Mouse (Mus musculus) right cerebral cortex, postnatal 25 days (tissue): ENCODE measurements around the gene Ksr1.

Source experiments
- DNase-seq: peaks from one replicate; pipeline ENCODE4 v3.0.0; 2022

Gene Ksr1

DNA sequence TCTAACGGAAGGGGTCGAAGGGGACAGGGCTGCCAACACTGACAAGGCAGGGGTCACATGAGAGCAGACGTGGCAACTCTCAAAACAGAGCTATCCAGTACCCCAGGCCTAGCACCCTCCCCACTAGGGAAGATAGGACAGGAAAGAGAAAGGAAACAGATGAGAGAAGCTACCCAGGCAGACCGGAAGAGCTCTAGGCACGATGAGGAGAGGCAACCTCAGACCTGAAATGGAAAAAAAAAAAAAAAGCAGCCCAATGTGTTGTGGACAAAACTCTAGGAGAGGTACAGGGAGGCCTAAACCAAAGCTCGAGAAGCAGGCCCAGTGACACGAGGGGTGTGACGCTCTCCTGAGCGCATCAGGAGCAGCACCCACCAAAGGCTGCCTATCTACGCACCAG, 23.7 kb downstream of the Ksr1 start:
- no peak for DNase-seq

DNA sequence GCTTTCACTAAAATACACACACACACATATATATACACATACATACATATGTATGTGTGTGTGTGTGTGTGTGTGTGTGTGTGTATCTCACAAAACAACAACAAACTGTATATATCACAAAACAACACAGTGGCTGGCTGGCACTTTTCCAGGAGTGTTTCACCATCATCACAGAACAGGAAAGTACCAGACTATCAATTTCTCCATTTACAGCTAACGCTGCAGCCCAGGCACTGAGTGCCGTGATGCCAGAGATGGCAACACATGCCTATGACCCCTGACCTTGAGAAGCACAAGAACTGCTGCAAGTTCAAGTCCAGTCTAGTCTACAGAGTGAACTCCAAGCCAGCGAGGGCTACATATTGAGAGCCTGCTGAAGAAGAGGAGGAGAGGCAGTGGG, 26.1 kb downstream of the Ksr1 start:
- DNase-seq = no peak

DNA sequence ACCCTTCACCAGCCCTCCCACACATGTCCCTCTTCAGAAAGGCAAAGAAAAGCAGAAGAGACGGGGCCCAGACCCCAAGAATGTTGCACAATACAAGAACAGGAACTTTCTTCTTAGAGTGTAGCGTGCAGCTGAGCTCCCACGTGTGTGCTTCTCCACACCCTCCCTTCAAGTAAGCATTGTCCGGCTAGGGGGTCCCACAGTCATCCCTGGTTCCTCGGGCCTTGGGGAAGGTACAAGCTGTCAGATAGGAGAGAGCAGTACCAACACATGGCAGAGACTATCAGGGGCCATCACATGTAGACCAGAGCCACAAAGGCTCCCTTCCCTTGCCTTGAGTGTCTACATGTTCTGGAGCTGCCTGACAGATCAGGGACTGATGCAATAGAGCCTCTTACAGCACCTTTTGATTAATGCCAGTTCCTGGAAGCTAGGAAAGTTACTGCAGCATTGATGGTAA, 27.3 kb downstream of the Ksr1 start:
- DNase-seq = no peak

DNA sequence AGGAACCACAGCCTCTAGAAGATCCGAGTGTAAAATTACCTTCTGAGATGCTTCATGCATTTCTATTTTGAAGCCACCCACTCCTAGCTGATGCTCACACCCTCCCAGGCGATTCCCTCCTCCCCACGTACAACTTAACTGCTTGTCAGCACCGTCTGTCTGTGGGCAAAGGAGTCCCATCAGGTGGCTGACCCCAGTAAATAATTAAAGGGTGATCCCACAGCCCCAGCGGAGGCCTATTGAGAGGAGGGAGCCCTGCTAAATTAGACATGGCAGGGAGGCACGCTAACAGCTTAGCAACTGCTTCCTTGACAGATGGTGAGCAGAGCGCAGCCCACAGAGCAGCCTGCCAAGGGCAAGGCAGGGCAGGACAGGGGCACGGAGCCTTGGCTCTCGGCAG, 29.5 kb downstream of the Ksr1 start:
- peak; percentile 68 for DNase-seq

DNA sequence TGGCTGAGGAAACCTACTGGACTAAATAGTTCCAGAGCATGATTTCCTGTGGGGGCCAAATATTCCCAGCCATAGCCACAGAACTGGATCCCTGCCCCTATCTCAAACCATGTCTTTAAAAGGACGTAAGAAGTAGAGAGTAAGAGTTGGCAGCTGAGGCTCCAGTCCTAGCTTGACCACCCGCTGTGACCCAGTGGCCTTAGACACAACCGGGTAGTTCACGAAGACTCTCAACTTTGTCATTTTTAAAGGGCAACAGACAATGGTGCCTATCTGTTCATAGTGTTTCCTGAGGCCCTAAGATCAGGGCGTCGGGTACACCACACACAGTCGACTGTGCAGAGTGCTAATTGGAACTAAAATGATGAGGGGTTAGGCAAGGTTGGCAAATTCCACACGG, 30.5 kb downstream of the Ksr1 start:
- no peak for DNase-seq

DNA sequence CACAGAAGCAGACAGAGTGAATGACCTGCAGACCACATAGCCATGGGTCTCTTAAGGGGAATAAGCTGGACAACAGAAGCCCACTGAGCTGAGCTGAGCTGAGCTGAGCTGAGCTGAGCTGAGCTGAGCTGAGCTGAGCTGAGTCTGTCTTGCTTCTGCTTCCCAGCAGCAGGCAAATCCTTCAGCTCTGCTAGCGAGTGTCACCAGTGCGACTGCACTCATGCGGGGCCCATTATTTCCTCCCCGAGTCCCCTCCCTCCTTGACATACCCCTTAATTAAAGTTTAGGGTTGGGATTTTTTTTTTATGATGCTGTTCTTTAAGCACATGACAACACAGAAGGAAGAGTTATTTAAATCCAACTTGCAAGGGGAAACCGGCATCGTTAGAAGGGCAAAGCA, 32.1 kb downstream of the Ksr1 start:
- DNase-seq = no peak

DNA sequence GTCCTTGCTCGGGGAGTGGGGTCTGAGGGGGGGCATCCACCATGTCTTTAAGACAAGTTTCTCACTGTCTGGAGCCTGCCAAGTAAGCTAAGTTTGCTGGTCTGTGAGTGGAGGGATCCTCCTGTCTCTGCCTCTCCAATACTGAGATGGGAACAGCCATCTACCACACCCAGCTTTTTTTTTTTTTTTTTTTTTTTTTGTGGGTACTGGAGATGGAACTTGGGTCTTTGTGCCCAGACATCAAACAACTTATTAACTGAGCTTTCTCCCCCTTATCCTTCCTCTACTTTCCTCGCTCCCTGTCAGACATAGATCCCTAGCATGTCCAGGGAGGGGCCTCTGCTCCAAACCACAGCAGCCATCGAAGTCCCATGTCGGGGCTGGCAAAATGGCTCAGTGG, 32.8 kb downstream of the Ksr1 start:
- DNase-seq = no peak

DNA sequence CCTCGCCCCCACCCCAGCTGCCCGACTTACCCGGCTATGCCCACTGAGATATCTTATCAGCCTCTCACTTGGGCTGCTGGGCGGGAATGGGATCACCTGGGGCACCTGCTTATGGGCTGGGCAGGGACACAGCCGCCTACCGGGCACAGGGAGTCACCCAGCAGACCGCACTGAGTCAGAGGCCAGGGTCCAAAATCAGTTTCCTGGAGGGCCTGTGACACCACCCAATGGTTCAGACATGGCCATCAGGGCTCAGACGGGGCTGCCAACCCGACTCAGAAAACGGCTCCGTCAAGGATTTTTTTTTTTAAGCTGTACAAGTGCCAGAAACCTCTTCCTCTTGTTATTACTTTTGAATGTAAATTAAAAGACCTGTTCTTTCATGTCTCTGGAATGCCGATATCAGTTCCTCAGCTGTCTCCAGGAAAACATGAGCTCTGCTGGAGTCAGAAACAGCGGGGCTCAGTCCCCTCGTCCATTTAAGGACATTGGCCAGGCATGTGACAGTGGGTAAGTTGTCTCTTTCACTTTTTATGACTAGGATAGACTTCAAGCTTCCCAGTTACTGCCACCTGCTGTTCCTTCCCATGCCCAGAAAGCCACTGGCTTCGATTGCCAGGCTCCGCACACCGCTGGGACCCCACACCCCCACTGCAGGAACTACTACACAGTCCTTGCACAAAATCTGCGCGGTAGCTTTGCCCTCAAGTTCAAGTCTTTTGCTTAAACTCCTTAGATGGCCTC, 33.5 kb downstream of the Ksr1 start:
- DNase-seq = no peak

DNA sequence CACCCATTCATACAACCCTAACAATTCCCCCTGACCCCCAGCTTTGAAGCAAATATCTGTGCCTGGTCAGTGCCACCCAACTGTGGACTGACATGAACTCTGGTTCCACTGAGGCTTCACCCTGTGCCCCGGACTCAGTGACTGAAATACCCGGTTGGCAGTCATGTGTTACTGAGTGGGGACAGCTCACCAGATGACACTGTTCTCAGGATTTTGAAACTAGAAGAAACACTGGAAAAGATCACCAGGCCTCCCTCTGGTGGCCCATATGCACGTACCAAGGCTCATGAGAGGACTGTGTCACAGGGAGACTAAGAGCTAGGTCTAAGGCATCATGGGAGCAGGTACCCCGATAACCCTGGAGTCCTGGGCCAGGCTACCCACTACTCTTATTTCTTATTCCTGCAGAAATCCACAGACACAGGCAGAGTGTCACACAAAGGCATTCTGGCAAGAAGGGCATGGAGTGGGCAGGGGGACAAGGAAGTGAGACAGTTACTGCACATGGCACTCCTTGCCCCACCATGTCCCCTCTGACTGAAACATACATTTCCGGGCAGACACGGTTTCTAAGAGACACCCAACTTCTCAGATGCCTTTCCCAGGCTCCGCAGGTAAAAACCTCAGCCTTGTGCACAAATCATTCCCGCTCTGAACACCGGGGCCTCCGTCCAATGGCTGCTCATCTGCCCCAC, 34.2 kb downstream of the Ksr1 start:
- DNase-seq = no peak

DNA sequence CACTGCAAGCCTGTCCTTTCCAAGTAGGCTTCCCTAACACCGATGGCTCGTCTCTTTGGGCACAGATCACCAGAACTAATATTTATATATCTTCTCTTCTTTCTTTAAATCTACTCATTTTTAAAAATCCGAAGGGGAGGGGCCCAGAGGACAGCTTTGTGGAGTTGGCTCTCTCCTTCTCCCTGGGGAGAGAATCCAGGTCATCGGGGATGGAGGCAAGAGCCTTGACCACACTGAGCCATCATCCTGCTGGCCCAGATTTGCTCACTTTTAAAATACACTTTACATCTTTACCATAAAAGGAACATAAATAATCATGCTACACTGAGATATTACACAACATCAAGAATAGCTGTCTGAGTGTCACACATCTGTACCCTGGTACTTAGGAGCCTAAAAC, 35.8 kb downstream of the Ksr1 start:
- no peak for DNase-seq

DNA sequence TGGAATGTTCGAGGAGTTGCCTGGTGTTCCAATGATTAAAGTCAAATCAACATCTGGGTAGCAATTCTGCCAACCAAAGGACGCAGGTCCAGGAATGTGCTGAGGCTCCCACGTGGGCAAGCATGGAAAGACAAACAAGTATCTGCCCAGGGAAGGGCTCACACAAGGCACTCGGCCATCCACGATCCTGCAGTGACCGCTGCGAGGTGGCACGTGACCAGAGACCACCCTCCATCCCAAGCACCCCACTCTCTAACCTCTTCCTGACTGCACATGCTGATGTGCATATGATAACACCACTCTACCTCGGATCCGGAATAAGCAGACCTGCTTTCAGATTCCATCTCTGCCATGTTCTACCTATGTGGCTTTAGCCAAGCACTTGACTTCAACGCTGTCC, 38.3 kb downstream of the Ksr1 start:
- DNase-seq = no peak

DNA sequence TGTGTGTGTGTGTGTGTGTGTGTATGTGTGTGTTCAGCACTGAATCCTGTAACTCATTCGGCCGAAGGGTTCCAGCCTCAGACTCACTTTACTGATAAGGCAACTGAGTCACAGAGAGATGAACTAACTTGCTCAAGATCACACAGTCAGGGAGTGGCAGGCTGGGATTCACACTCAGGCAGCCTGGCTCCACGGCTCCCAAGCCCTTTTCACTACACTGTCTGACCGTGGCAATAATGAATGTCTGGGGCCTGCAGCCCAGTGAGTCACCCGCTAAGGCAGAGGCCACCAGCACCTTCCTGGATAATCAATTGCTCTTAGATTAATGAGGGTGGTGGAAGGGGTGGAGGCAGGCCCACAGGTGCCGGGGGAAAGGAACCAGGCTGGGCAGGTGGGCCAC, 41.2 kb downstream of the Ksr1 start:
- no peak for DNase-seq

DNA sequence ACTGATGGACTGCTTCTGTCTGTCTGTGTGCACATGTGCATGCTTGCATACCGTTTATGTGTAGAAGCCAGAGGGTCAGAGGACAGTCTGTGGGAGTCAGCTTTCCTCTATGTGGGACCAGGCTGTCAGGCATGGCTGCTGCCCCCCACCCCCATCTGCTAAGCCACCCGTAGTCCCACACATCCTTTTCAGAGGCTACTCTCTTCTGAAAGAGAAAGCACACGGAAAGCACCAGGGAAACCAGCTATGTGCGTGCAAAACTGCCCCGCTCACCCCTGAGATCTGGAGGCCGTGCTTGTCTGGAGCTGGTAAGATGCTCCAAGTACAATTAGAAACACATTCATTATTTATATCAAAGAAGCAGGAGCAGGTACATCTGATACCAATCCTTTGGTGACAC, 41.7 kb downstream of the Ksr1 start:
- DNase-seq = no peak

DNA sequence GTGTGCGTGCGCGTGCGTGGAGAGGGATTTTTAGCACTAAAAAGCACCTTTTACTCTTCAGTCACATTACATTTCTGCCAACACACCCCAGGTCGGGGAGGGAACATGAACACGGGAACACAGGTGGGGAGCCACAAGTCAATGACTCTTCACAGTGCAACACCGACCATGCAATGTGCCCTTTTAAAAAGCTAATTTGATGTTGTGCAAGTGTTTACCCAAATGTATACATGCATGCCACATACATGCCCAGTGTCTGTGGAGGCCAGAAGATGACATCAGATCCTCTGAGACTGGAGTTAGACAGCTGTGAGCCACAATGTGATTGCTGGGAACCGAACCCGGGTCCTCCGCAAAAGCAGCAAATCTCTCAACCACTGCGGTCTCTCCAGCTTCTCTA, 42.1 kb downstream of the Ksr1 start:
- no peak for DNase-seq

DNA sequence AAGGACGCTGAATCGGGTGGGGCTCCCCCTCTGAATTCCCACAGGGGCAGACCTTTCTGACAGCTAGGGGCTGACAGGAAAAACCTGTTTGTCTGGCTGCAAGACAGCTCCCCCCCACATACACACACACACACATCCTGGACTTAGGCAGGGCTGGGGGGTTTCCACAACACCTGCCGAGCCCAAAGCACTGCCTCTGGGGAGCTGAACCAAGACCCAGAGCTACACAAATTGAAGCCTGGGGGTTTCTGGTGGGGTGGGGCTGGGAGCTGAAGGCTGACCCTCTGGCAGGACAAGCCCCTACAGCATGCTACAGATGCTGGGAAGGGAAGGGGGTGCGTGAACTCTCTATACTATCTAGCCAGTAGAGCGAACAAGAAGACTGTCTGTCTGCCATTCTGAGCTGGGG, 42.7 kb downstream of the Ksr1 start:
- DNase-seq = no peak

DNA sequence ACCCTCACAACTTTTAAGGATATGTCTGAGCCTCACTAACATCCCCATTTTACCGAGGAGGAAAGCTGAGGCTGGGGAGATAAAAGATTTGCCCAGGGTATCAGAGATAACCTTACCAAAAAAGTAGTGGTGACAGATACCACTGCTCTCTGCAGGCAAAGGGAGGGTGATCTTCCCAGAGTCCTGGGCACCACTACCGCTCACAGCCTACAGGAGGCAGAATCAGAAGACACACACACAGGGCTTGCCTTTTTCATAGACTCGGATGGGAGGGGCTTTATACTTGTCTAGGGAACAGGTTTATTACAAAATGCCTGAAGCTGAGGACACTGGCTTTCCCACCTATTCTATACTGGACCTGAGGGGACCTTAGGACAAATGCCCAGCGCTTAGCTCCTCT, 43.9 kb downstream of the Ksr1 start:
- no peak for DNase-seq

DNA sequence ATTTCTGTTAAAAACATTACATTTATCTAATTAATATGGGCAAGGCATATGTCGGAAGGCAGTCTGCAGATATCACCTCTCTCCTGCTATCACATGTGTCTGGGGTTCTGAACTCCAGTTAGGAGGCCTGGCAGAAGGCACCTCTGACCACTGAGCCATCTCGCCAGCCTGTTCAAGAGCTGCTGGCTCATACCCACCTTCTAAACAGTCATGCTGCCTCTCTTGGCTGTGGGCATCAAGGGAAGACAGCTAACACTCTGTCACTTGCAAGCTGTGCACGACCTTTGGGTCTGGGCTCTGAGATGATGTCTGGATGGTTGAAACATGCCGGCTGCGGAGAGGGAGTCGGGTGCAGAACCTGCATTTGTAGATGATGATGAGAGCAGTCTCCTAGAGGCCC, 44.6 kb downstream of the Ksr1 start:
- no peak for DNase-seq

DNA sequence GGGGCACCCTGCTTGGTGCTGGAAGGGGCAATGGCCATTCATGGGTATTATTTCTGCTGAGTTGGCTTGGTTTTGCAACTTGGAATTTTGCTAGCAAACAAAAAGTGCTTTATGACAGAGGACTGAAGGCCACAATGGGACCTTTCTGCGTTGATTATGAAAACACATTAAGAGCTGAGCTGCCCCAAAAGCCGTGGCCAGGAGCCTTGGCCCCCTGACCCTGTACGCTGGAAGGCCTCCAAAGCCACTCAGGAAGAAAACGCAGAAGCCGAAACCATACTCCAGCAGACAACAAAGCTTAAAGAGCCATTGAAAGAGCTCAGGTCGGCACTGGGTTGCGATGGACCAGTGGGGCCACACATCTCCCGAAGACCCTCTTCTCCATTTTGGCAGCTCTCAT, 47.2 kb downstream of the Ksr1 start:
- no peak for DNase-seq

DNA sequence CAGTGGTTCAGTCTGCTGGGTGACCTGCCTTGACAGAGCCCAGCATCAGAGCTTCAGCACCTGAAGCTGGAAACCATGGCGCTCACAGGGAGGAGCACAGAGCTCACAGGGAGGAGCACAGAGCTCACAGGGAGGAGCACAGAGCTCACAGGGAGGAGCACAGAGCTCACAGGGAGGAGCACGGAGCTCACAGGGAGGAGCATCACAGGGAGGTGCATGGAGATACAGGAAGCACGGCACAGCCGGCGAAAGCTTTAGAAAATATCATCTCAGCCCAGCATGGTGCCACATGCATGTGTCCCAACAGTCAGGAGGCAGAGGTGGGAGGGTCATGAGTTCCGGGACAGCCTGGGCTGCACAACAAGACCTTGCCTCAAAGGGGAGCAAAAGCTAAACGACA, 48.5 kb downstream of the Ksr1 start:
- no peak for DNase-seq

DNA sequence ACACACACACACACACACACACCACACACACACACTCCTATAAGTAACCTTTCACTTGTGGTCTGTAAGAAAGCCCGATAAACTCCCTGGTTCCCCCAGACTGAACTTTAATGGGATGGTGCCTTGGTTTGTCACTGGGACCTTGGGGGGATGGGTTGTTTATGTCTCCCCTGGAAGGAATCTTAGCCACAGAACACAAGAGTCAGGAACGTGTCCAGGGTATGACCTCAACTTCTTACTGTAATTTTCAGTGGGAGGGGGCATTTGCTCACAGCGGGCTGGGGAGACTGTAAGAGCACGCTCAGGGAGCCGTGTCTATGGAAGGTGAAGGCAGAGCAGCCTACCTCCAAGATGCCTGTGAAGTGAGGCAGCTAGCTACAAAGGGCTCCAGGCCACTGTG, 49.5 kb downstream of the Ksr1 start:
- no peak for DNase-seq

DNA sequence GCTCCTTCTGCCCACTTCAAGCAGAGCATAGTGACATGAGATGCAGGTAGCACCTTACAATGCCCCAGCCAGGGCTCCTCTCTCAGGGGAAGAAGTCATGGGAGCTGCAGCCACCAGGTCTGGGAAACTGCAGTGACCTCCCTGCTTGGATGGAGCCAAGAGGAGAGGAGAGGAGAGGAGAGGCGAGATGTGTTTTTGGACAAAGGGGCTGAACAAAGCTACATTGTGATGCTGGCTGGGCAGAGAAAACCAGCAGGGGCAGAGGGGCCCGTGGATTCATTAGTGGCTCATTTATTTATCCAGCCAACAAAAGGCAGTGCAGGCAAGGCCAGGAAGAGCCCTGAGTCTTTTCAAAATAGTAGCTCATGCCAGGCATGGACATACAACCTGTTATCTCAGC, 50.5 kb downstream of the Ksr1 start:
- no peak for DNase-seq

DNA sequence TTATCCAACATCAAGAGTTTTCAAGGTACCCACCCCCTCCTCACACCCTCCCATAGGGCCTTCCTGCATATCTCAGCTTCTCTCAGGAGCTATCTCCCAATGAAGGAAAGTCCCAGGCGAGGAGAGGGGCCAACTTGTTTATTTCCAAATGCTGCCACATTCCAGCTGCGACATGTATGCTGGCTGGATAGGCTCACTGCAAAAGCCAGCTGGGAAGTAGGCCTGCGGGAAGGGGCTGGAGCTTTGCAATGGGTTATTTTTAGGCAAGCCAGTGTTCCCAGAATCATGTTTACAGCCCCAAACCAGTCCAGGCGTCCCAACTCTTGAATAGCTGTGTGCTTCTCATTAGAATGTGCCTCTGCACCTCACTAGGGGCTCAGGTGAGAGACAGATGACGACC, 51.5 kb downstream of the Ksr1 start:
- DNase-seq = peak; percentile 54

DNA sequence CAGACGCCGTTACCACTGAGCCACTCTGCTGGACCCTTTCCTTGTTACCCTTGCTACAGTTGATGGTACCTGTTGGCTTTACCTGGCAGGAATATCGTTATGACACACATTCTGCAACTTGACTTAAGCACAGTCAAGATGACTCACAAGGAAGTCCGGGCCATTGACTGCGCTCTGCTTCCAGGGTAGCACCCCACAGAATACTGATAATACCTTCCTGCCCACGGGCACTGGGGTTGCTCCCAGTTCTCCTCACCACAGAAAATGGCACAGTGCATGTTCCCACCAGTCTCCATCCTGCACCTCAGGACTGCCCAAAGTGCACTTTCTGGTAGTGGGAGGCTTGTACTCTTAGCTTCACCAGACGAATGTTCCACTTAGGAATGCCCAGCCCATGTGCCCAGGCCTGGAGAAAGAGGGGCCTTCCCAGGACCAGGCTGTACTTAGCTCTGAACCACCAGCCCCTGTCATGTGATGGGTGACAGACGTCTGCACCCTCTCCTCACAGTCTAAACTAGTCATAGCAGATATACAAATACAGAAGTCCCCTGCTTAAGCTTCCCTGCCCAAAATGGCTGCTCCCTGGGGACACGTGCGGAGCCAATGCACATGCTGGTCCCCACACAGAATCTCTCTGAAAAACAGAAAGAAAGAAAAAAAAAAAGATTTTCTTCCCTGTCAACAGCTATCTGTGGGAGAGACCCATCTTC, 52.1 kb downstream of the Ksr1 start:
- no peak for DNase-seq

DNA sequence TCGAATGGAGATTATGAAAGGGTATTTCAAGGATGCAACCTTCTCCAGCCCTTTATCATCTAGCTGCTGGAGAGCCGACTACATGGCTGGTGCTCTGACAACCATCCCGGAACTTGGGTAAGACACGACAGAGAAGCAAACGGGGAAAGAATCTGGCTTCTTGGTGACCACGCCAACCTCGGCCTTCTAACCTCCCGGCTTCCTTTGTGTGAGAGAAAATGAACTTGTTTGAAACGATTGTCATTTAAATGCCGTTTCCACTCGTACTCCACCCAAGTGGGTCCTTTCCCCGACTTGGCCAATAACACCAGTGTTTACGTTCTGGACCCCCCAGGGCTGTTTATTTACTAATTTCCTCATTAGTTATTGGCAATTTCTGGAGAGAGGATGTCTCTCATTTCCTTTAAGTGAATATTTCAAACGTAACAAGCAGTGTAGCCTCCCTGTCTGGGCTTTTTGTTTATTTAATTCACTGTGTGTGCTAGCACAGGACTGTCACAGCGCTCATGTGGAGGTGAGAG, 52.8 kb downstream of the Ksr1 start:
- DNase-seq = no peak
